Mouse (Mus musculus): ENCODE measurements at regions not wholly inside any gene's neighbourhood (a gene's known extent, or its start where the extent isn't known, plus 50 kb on each side); places are given as distances from the start of the nearest gene placed in this dataset.

DNA sequence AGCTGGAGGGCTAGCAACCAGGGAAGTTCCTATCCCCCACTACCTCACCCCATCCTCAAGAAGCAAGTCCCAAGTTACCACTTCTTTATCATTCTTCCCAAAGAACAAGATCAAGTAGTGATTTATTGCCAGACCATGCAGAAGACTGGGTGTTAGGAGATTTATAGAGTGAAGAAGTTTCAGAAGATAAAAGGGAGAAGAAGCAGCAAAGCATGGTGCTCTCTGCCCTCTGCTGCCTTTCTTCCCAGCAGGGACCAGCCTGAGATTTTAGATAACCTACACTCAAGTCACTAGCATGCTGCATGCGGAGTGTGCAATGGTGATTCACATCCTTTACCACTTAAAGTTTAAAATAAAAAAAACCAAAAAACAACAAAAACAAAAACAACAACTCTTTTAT is 79.7 kb upstream of the Cacna2d1 start:
- TF ChIP-seq POLR2A (IDR thresholded peaks at IDR 0.05; ENCODE audit: borderline replicate concordance, insufficient read depth, low read length) (no peak), CTCF (IDR thresholded peaks at IDR 0.05; ENCODE audit: borderline replicate concordance, insufficient read depth, low read depth, low read length) (no peak)

Data from cerebellum, adult 2 months (tissue).